Mouse (Mus musculus): ENCODE measurements around the gene Has1. TPM values are rescaled to one million over a fixed set of nuclear protein-coding genes. Genes with fewer than 3 reads are reported as not detected.
"Not testable (repeated sequence)": the region's sequence is repeated elsewhere in the genome, so short reads cannot be mapped to it uniquely, and the experiment has no call there.

The Has1 gene
- polyA plus RNA-seq, 1 experiment = not detected

GRCm38 (mm10) chr17:17860110-17860509 lies 5.1 kb upstream of the Has1 start:
- H3K36me3 ChIP-seq (ENCODE audit: control insufficient read depth, insufficient read depth, low read length) = no peaks in the 10 kb centered on the region
- no peaks in the 10 kb centered on the region for H3K4me1 ChIP-seq (ENCODE audit: control insufficient read depth, insufficient read depth, low read length)
- H3K27ac ChIP-seq (ENCODE audit: control insufficient read depth, insufficient read depth, low read depth, low read length) = no peak overlapping the region
- H3K4me3 ChIP-seq (ENCODE audit: control insufficient read depth, low read depth, low read length) = no peak overlapping the region
- TF ChIP-seq CTCF (IDR thresholded peaks at IDR 0.05; ENCODE audit: control insufficient read depth, insufficient read depth, insufficient replicate concordance, low read depth, low read length) (no peak), POLR2A (IDR thresholded peaks at IDR 0.05; ENCODE audit: control insufficient read depth, low read depth, low read length) (no peak)
- H3K27me3 ChIP-seq (ENCODE audit: control insufficient read depth, insufficient read depth, low read length) = no peaks in the 10 kb centered on the region

DNA sequence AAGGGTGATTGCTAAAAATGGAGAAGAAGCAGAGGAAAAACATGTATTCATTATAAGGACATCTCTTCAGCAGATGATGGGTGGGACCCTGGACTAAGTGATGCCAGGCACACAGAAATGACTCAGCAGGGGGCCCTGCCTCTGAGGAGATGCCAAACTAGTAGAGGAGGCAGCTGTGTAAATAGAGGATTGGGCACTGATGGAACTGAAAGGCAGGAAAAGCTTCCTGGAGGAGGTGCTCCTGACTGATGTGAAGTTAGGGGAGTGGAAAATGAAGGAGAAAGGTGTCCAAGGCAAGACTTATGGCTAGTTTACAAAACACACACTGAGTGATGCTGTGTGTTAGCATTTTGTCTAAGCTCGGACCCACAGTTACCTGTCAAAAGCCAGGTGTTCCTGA lies 2.4 kb upstream of the Has1 start:
- Histone ChIP-seq H3K4me1 (ENCODE audit: control insufficient read depth, insufficient read depth, low read length) (no peaks in the 10 kb centered on the region), H3K4me3 (ENCODE audit: control insufficient read depth, low read depth, low read length) (no peak overlapping the region), H3K36me3 (ENCODE audit: control insufficient read depth, insufficient read depth, low read length) (no peaks in the 10 kb centered on the region), H3K27me3 (ENCODE audit: control insufficient read depth, insufficient read depth, low read length) (no peaks in the 10 kb centered on the region), H3K27ac (ENCODE audit: control insufficient read depth, insufficient read depth, low read depth, low read length) (no peak overlapping the region)
- TF ChIP-seq POLR2A (IDR thresholded peaks at IDR 0.05; ENCODE audit: control insufficient read depth, low read depth, low read length) (no peak), CTCF (IDR thresholded peaks at IDR 0.05; ENCODE audit: control insufficient read depth, insufficient read depth, insufficient replicate concordance, low read depth, low read length) (no peak)

DNA sequence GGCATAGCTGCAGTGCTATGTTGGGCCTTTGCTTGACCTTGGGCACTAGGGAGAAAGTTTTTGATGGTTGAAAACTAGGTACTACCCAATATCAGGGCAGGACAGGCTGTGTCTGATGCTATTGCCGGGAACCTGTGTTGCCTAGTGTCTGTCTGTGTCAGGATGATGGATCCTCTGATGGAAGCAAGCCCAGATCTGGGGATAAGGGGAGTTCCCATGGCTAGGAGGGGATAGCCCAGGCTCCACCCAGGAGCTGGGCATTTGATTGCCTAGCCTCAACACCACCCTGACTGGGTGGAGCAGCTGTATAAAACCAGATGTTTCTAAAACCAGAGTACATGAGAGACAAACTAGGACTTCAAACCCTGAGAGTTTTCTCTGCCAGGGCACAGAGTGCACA lies 1.6 kb upstream of the Has1 start:
- H3K27ac ChIP-seq (ENCODE audit: control insufficient read depth, insufficient read depth, low read depth, low read length) = no peak overlapping the region
- H3K4me1 ChIP-seq (ENCODE audit: control insufficient read depth, insufficient read depth, low read length) = no peaks in the 10 kb centered on the region
- H3K36me3 ChIP-seq (ENCODE audit: control insufficient read depth, insufficient read depth, low read length) = no peaks in the 10 kb centered on the region
- H3K27me3 ChIP-seq (ENCODE audit: control insufficient read depth, insufficient read depth, low read length) = no peaks in the 10 kb centered on the region
- no peak for TF ChIP-seq POLR2A (IDR thresholded peaks at IDR 0.05; ENCODE audit: control insufficient read depth, low read depth, low read length)
- TF ChIP-seq CTCF (IDR thresholded peaks at IDR 0.05; ENCODE audit: control insufficient read depth, insufficient read depth, insufficient replicate concordance, low read depth, low read length) = no peak
- no peak overlapping the region for H3K4me3 ChIP-seq (ENCODE audit: control insufficient read depth, low read depth, low read length)

DNA sequence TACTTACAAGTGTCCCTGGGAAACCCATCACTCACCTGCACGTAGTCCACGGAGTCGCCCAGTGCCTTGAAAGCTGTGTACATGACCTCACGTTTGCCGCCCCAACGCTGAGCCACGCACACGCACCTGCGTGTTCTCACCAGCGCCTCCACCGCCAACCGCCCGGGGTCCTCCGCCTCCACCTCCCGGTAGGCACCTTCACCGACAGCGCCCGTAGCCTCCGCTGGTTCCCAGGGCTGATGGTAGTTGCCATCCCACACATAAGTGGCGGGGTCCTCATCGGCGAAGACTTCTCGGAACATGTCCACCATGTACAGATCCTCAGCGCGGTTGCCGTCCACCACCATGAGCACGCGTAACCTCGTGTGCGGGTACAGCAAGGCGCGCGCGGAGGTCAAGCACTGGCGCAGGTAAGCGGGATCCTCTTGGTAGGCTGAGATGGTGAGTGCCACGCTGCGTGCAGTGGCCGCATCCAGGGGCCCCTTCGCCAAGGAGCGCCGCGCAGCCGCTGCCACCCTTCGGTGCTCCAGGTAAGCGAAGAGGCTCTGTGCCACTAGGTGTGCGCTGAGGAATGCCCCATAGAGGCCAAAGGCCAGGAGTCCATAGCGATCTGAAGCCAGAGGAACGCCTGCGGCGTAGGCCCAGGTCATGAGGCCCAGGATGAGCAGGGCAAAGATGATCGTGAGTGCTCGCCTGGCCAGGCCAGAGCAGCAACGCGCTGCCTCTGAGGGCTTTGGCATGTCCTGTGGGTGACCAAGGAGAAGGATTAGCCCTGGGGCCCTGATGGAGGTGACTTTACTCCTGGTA lies 4.9 kb downstream of the Has1 start:
- no peaks in the 10 kb centered on the region for H3K27me3 ChIP-seq (ENCODE audit: control insufficient read depth, insufficient read depth, low read length)
- no peak overlapping the region for H3K27ac ChIP-seq (ENCODE audit: control insufficient read depth, insufficient read depth, low read depth, low read length)
- peak overlapping the region; percentile 28; the same call in 1 of the 2 replicates for H3K4me3 ChIP-seq (ENCODE audit: control insufficient read depth, low read depth, low read length)
- H3K4me1 ChIP-seq (ENCODE audit: control insufficient read depth, insufficient read depth, low read length) = peaks cover 5% of the 10 kb centered on the region
- H3K36me3 ChIP-seq (ENCODE audit: control insufficient read depth, insufficient read depth, low read length) = no peaks in the 10 kb centered on the region
- TF ChIP-seq CTCF (IDR thresholded peaks at IDR 0.05; ENCODE audit: control insufficient read depth, insufficient read depth, insufficient replicate concordance, low read depth, low read length) (no peak), POLR2A (IDR thresholded peaks at IDR 0.05; ENCODE audit: control insufficient read depth, low read depth, low read length) (no peak)

DNA sequence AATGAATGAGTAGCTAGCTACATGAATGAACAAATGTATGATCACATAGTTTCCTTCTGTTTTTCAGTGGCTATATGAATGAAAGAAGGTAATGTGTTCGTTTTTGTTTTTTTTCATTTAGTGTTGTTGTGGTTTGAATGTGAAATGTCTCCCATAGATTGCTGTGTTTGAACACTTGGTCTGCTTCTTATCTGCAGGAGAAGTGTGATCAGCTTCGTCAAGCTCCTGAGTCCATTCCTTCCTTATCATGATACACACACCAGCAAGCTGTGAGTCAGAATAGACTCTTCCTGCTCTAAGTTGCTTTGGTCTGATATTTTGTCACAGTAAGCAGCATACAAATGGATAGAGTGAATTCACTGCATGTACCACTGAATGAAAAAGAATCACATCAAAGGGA lies 6.0 kb downstream of the Has1 start:
- no peak for TF ChIP-seq POLR2A (IDR thresholded peaks at IDR 0.05; ENCODE audit: control insufficient read depth, low read depth, low read length)
- no peak for TF ChIP-seq CTCF (IDR thresholded peaks at IDR 0.05; ENCODE audit: control insufficient read depth, insufficient read depth, insufficient replicate concordance, low read depth, low read length)
- Histone ChIP-seq H3K27me3 (ENCODE audit: control insufficient read depth, insufficient read depth, low read length) (no peaks in the 10 kb centered on the region), H3K4me1 (ENCODE audit: control insufficient read depth, insufficient read depth, low read length) (peaks cover 5% of the 10 kb centered on the region), H3K27ac (ENCODE audit: control insufficient read depth, insufficient read depth, low read depth, low read length) (no peak overlapping the region), H3K36me3 (ENCODE audit: control insufficient read depth, insufficient read depth, low read length) (no peaks in the 10 kb centered on the region), H3K4me3 (ENCODE audit: control insufficient read depth, low read depth, low read length) (no peak overlapping the region)

DNA sequence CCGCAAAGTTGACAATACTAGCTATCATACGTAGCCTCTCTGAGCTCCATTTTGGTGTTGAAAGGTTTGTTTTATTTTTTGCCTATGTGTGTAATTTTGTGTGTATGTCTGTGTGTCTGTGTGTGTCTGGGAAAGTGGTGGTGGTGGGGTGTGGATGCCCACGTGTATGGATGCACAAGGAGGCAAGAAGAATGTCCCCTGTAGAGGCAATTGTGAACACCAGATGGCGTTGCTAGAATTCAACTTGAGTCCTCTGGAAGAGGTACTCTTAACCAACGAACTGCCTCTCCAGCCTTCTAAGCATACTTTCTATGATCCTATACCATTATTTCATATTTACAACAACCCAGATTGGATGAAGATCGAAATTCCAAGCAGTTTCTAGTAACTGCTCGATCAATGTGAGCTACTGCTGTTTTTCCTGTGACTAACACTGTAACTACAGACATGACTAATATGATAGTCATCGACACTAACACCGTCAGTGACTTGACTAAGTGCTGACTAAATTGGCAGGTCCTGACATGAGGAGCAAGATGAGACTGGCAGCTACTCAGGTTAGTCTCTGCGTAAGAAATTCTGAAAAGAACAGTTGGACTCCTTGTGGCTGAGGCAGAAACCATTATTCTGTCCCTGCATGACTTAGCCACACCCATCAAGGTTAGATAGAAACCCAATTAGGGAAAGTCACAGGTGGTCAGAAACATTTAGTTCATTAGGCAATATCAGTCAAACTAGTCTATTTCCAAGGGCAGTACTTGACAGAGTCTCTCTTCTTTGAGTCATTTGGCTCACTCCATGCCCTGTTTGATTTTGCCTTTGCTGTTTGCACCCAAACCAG lies 9.6 kb downstream of the Has1 start:
- H3K4me1 ChIP-seq (ENCODE audit: control insufficient read depth, insufficient read depth, low read length) = peaks cover 8% of the 10 kb centered on the region
- no peak overlapping the region for H3K27ac ChIP-seq (ENCODE audit: control insufficient read depth, insufficient read depth, low read depth, low read length)
- H3K4me3 ChIP-seq (ENCODE audit: control insufficient read depth, low read depth, low read length) = no peak overlapping the region
- TF ChIP-seq POLR2A (IDR thresholded peaks at IDR 0.05; ENCODE audit: control insufficient read depth, low read depth, low read length) (no peak), CTCF (IDR thresholded peaks at IDR 0.05; ENCODE audit: control insufficient read depth, insufficient read depth, insufficient replicate concordance, low read depth, low read length) (no peak)
- no peaks in the 10 kb centered on the region for H3K36me3 ChIP-seq (ENCODE audit: control insufficient read depth, insufficient read depth, low read length)
- H3K27me3 ChIP-seq (ENCODE audit: control insufficient read depth, insufficient read depth, low read length) = no peaks in the 10 kb centered on the region

- H3K4me3 ChIP-seq (ENCODE audit: control insufficient read depth, low read depth, low read length); H3K36me3 ChIP-seq (ENCODE audit: control insufficient read depth, insufficient read depth, low read length): not testable (repeated sequence)
Measured at GRCm38 (mm10) chr17:17844606-17845005, 10.4 kb downstream of the Has1 start.

More at GRCm38 (mm10) chr17:17844606-17845005, 10.4 kb downstream of the Has1 start:
- H3K27ac ChIP-seq (ENCODE audit: control insufficient read depth, insufficient read depth, low read depth, low read length); H3K4me1 ChIP-seq (ENCODE audit: control insufficient read depth, insufficient read depth, low read length); H3K27me3 ChIP-seq (ENCODE audit: control insufficient read depth, insufficient read depth, low read length): not testable (repeated sequence)
